Mouse (Mus musculus): Measurements from ENCODE around the gene Lrrc8d. TPM values are rescaled to one million over a fixed set of nuclear protein-coding genes. Genes with fewer than 3 reads are reported as not detected.

The Lrrc8d gene
- polyA plus RNA-seq, 1 experiment from 2014 or later: 35.7 TPM

- no peak overlapping the region for H3K4me2 ChIP-seq (ENCODE audit: low read depth, low read length)
- H3K27me3 ChIP-seq (ENCODE audit: control insufficient read depth, insufficient read depth, low read length): no peaks in the 10 kb centered on the region
- WGBS: 86% methylated on average over 11 of the region's 11 CpGs
- no peak for ATAC-seq (ENCODE audit: low read depth)
- no peak overlapping the region for H3K9ac ChIP-seq (replicated peaks; ENCODE audit: low read depth, low read length)
- no peak overlapping the region for H3K4me3 ChIP-seq (ENCODE audit: low read depth, low read length)
- peaks cover 28% of the 10 kb centered on the region for H3K36me3 ChIP-seq (ENCODE audit: control insufficient read depth, insufficient read depth, low read length)
- no peaks in the 10 kb centered on the region for H3K4me1 ChIP-seq (ENCODE audit: control insufficient read depth, insufficient read depth, low read length)
- no peak overlapping the region for H3K27ac ChIP-seq (ENCODE audit: low read depth, low read length)
- peaks cover 15% of the 10 kb centered on the region; the same call in 1 of the 2 replicates for H3K9me3 ChIP-seq (ENCODE audit: control insufficient read depth, low read length)
Measured at GRCm38 (mm10) chr5:105809056-105809455, 109.3 kb downstream of the Lrrc8d start.

DNA sequence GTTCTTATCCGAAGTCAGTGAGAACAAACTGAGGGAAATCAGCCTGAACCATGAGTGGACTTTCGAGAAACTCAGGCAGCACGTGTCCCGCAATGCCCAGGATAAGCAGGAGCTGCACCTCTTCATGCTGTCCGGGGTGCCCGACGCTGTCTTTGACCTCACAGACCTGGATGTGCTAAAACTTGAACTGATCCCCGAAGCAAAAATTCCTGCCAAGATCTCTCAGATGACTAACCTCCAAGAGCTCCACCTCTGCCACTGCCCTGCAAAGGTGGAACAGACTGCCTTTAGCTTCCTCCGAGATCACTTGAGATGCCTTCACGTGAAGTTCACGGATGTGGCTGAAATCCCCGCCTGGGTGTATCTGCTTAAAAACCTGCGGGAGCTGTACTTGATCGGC lies 113.3 kb downstream of the Lrrc8d start:
- Histone ChIP-seq H3K9me3 (ENCODE audit: control insufficient read depth, low read length) (peaks cover 15% of the 10 kb centered on the region; the same call in 1 of the 2 replicates), H3K4me2 (ENCODE audit: low read depth, low read length) (no peak overlapping the region), H3K27me3 (ENCODE audit: control insufficient read depth, insufficient read depth, low read length) (no peaks in the 10 kb centered on the region), H3K27ac (ENCODE audit: low read depth, low read length) (no peak overlapping the region), H3K4me3 (ENCODE audit: low read depth, low read length) (no peak overlapping the region), H3K36me3 (ENCODE audit: control insufficient read depth, insufficient read depth, low read length) (peaks cover 31% of the 10 kb centered on the region), H3K4me1 (ENCODE audit: control insufficient read depth, insufficient read depth, low read length) (0 out of 2 replicates have a peak, but pooled peaks cover 10% of the 10 kb centered on the region), H3K9ac (replicated peaks; ENCODE audit: low read depth, low read length) (no peak overlapping the region)
- ATAC-seq (ENCODE audit: low read depth): no peak
- 97% methylated on average over 14 of the region's 14 CpGs for WGBS

DNA sequence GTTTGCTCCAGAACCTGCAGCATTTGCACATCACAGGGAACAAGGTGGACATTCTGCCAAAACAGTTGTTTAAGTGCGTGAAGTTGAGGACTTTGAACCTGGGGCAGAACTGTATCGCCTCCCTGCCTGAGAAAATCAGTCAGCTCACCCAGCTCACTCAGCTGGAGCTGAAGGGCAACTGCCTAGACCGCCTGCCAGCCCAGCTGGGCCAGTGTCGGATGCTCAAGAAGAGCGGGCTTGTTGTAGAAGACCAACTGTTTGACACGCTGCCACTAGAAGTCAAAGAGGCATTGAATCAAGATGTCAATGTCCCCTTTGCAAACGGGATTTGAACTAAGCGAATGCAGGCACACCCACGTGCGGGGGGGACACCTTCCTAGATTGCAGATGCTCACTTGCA lies 114.2 kb downstream of the Lrrc8d start:
- no peak overlapping the region for H3K9ac ChIP-seq (replicated peaks; ENCODE audit: low read depth, low read length)
- no peak overlapping the region for H3K27ac ChIP-seq (ENCODE audit: low read depth, low read length)
- 0 out of 2 replicates have a peak, but pooled peaks cover 10% of the 10 kb centered on the region for H3K4me1 ChIP-seq (ENCODE audit: control insufficient read depth, insufficient read depth, low read length)
- 94% methylated on average over 10 of the region's 10 CpGs for WGBS
- no peaks in the 10 kb centered on the region for H3K27me3 ChIP-seq (ENCODE audit: control insufficient read depth, insufficient read depth, low read length)
- H3K36me3 ChIP-seq (ENCODE audit: control insufficient read depth, insufficient read depth, low read length): peaks cover 31% of the 10 kb centered on the region
- ATAC-seq (ENCODE audit: low read depth): no peak
- peaks cover 15% of the 10 kb centered on the region; the same call in 1 of the 2 replicates for H3K9me3 ChIP-seq (ENCODE audit: control insufficient read depth, low read length)
- H3K4me3 ChIP-seq (ENCODE audit: low read depth, low read length): no peak overlapping the region
- H3K4me2 ChIP-seq (ENCODE audit: low read depth, low read length): no peak overlapping the region

- no peak for ATAC-seq (ENCODE audit: low read depth)
- peaks cover 15% of the 10 kb centered on the region; the same call in 1 of the 2 replicates for H3K9me3 ChIP-seq (ENCODE audit: control insufficient read depth, low read length)
- no peak overlapping the region for H3K9ac ChIP-seq (replicated peaks; ENCODE audit: low read depth, low read length)
- H3K4me1 ChIP-seq (ENCODE audit: control insufficient read depth, insufficient read depth, low read length): 0 out of 2 replicates have a peak, but pooled peaks cover 10% of the 10 kb centered on the region
- H3K27me3 ChIP-seq (ENCODE audit: control insufficient read depth, insufficient read depth, low read length): no peaks in the 10 kb centered on the region
- H3K27ac ChIP-seq (ENCODE audit: low read depth, low read length): no peak overlapping the region
- 90% methylated on average over 14 of the region's 14 CpGs for WGBS
- H3K4me2 ChIP-seq (ENCODE audit: low read depth, low read length): no peak overlapping the region
- peaks cover 31% of the 10 kb centered on the region for H3K36me3 ChIP-seq (ENCODE audit: control insufficient read depth, insufficient read depth, low read length)
- H3K4me3 ChIP-seq (ENCODE audit: low read depth, low read length): no peak overlapping the region
Measured at GRCm38 (mm10) chr5:105816118-105816517, 116.3 kb downstream of the Lrrc8d start.

DNA sequence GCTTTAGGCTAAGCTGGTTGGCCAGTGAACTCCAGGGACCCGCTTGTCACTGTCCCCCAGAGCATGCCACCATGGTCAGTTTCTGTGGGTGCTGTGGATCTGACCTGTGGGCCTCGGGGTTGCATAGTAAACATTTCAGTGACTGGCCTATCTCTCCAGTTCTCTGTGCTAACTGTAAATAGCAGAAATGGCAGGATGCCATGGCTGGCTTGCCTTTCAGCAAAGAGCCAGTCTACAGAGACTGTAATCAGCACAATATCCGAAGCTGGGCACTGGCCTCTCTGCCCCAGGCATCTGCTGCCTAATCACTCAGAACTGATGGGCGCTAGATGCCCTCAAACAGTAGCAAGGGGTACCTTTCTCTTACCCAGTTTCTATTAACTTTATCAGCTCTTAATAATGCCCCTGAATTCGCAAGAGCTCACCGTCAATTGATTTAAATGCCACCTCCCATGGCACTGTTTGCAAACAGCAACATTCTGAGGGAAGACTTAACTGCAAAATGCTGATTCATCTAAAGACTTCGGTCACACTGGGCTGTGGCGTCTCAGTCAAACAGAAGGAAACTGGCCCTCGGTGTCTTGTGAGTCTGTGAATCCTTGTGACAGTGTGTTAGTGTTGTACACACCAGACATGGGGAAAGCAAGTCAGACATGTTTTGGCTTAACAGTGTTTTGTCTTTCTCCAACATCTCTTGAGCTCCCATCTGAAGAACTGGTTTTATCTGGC lies 117.6 kb downstream of the Lrrc8d start:
- no peak overlapping the region for H3K9ac ChIP-seq (replicated peaks; ENCODE audit: low read depth, low read length)
- WGBS: 72% methylated on average over 9 of the region's 9 CpGs
- H3K4me3 ChIP-seq (ENCODE audit: low read depth, low read length): no peak overlapping the region
- H3K27me3 ChIP-seq (ENCODE audit: control insufficient read depth, insufficient read depth, low read length): no peaks in the 10 kb centered on the region
- 0 out of 2 replicates have a peak, but pooled peaks cover 10% of the 10 kb centered on the region for H3K4me1 ChIP-seq (ENCODE audit: control insufficient read depth, insufficient read depth, low read length)
- peaks cover 20% of the 10 kb centered on the region for H3K36me3 ChIP-seq (ENCODE audit: control insufficient read depth, insufficient read depth, low read length)
- ATAC-seq (ENCODE audit: low read depth): peak; percentile 39; the same call in 1 of the 2 replicates
- no peak overlapping the region for H3K4me2 ChIP-seq (ENCODE audit: low read depth, low read length)
- 0 out of 2 replicates have a peak overlapping the region, but pooled peaks have one; percentile 16 for H3K27ac ChIP-seq (ENCODE audit: low read depth, low read length)
- H3K9me3 ChIP-seq (ENCODE audit: control insufficient read depth, low read length): peaks cover 9% of the 10 kb centered on the region; the same call in 1 of the 2 replicates

DNA sequence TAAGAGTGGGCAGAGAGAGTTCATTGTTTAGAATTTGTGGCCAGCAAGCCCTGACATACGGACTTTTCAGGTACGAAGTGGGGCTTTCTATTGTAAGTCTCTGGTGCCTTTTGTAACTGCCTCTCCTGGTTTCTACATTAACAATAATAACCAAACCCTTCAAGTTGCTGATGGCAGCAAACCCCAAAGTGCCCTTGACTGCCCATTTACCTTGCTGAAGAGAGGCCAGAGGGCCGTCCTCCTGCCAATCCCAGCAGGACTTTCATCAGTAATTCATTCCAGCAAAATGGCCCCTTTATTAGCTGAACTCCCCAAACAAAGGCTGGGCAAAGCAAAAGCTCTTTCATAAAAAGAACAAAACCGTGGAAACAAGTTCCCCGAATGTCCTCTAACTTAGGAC lies 118.6 kb downstream of the Lrrc8d start:
- no peak overlapping the region for H3K27ac ChIP-seq (ENCODE audit: low read depth, low read length)
- no peaks in the 10 kb centered on the region for H3K27me3 ChIP-seq (ENCODE audit: control insufficient read depth, insufficient read depth, low read length)
- no peak overlapping the region for H3K4me2 ChIP-seq (ENCODE audit: low read depth, low read length)
- no peak overlapping the region for H3K4me3 ChIP-seq (ENCODE audit: low read depth, low read length)
- 28% methylated on average over 5 of the region's 5 CpGs for WGBS
- peaks cover 17% of the 10 kb centered on the region; the same call in 1 of the 2 replicates for H3K4me1 ChIP-seq (ENCODE audit: control insufficient read depth, insufficient read depth, low read length)
- H3K9ac ChIP-seq (replicated peaks; ENCODE audit: low read depth, low read length): no peak overlapping the region
- no peaks in the 10 kb centered on the region for H3K9me3 ChIP-seq (ENCODE audit: control insufficient read depth, low read length)
- ATAC-seq (ENCODE audit: low read depth): no peak
- peaks cover 10% of the 10 kb centered on the region; the same call in 1 of the 2 replicates for H3K36me3 ChIP-seq (ENCODE audit: control insufficient read depth, insufficient read depth, low read length)

GRCm38 (mm10) chr5:105821390-105821789 lies 121.6 kb downstream of the Lrrc8d start:
- Histone ChIP-seq H3K27ac (ENCODE audit: low read depth, low read length) (no peak overlapping the region), H3K36me3 (ENCODE audit: control insufficient read depth, insufficient read depth, low read length) (no peaks in the 10 kb centered on the region), H3K4me2 (ENCODE audit: low read depth, low read length) (no peak overlapping the region), H3K4me1 (ENCODE audit: control insufficient read depth, insufficient read depth, low read length) (peaks cover 17% of the 10 kb centered on the region; the same call in 1 of the 2 replicates), H3K27me3 (ENCODE audit: control insufficient read depth, insufficient read depth, low read length) (no peaks in the 10 kb centered on the region), H3K9me3 (ENCODE audit: control insufficient read depth, low read length) (no peaks in the 10 kb centered on the region), H3K4me3 (ENCODE audit: low read depth, low read length) (no peak overlapping the region), H3K9ac (replicated peaks; ENCODE audit: low read depth, low read length) (no peak overlapping the region)
- WGBS: 83% methylated on average over 6 of the region's 6 CpGs
- no peak for ATAC-seq (ENCODE audit: low read depth)

GRCm38 (mm10) chr5:105822521-105823498 lies 123.0 kb downstream of the Lrrc8d start:
- WGBS: 45% methylated on average over 15 of the region's 15 CpGs
- Histone ChIP-seq H3K9ac (replicated peaks; ENCODE audit: low read depth, low read length) (no peak overlapping the region), H3K4me3 (ENCODE audit: low read depth, low read length) (no peak overlapping the region), H3K27me3 (ENCODE audit: control insufficient read depth, insufficient read depth, low read length) (no peaks in the 10 kb centered on the region), H3K9me3 (ENCODE audit: control insufficient read depth, low read length) (no peaks in the 10 kb centered on the region), H3K4me2 (ENCODE audit: low read depth, low read length) (no peak overlapping the region), H3K36me3 (ENCODE audit: control insufficient read depth, insufficient read depth, low read length) (no peaks in the 10 kb centered on the region), H3K27ac (ENCODE audit: low read depth, low read length) (no peak overlapping the region; the same call in 1 of the 2 replicates), H3K4me1 (ENCODE audit: control insufficient read depth, insufficient read depth, low read length) (peaks cover 9% of the 10 kb centered on the region; the same call in 1 of the 2 replicates)
- peak; percentile 42; the same call in 1 of the 2 replicates for ATAC-seq (ENCODE audit: low read depth)
